Mouse (Mus musculus) forebrain, embryonic 16.5 days (tissue): ENCODE data around the gene Gm21304. TPM values are rescaled to one million over a fixed set of nuclear protein-coding genes. Genes with fewer than 3 reads are reported as not detected.
"Not testable (repeated sequence)": the region's sequence is repeated elsewhere in the genome, so short reads cannot be mapped to it uniquely, and the experiment has no call there.

Experiments
- ATAC-seq: fragments of 200-750 bp; cut with Nextera tagmentation; 2 replicates; pipeline ENCODE4 v1.8.0; 2017; ENCODE audit warnings: mild to moderate bottlenecking, moderate library complexity
- H3K27ac ChIP-seq: fragments of 300-500 bp; sonication (generic); 2 replicates; pipeline ENCODE4 v1.5.1; 2014; ENCODE audit warnings: low read length, control low read depth
- H3K27me3 ChIP-seq: fragments of 300-500 bp; sonication (generic); replicated peaks from 2 replicates; pipeline ENCODE4 v1.6.1; 2014; ENCODE audit warnings: low read length; ENCODE audit not compliant: control insufficient read depth, insufficient read depth
- H3K36me3 ChIP-seq: fragments of 300-500 bp; sonication (generic); 2 replicates; pipeline ENCODE4 v1.6.1; 2014; ENCODE audit not compliant: control insufficient read depth, insufficient read depth
- H3K4me1 ChIP-seq: fragments of 300-500 bp; sonication (generic); replicated peaks from 2 replicates; pipeline ENCODE4 v1.6.1; 2014; ENCODE audit warnings: low read length; ENCODE audit not compliant: control insufficient read depth, insufficient read depth
- H3K4me2 ChIP-seq: fragments of 300-500 bp; sonication (generic); 2 replicates; pipeline ENCODE4 v1.6.1; 2014; ENCODE audit warnings: mild to moderate bottlenecking, low read length, control low read depth
- H3K4me3 ChIP-seq: fragments of 300-500 bp; sonication (generic); replicated peaks from 2 replicates; pipeline ENCODE4 v1.5.1; 2014; ENCODE audit warnings: mild to moderate bottlenecking, low read length, control low read depth
- H3K9ac ChIP-seq: fragments of 300-500 bp; sonication (generic); replicated peaks from 2 replicates; pipeline ENCODE4 v1.6.1; 2014; ENCODE audit warnings: low read depth, low read length, control low read depth
- H3K9me3 ChIP-seq: fragments of 300-500 bp; sonication (generic); 2 replicates; pipeline ENCODE4 v1.6.1; 2016; ENCODE audit warnings: low read length; ENCODE audit not compliant: control insufficient read depth
- WGBS: fragments of 180-500 bp; shearing (Covaris S2); extraction: QIAGEN DNeasy Blood & Tissue Kit; methylation state at CpG from one replicate; pipeline ENCODE4 v1.1.7; 2014; 5-methylcytosine and 5-hydroxymethylcytosine counted together
- polyA plus RNA-seq: library from polyadenylated mRNA; unstranded; fragments of >200 nt; fragmentation: Nextera tagmentation; extraction: Ambion mirVana; gene quantifications from 2 replicates; pipeline ENCODE4 v1.2.1, GENCODE M21; 2015

Gm21304 gene
- not detected in 2 replicates for polyA plus RNA-seq

DNA sequence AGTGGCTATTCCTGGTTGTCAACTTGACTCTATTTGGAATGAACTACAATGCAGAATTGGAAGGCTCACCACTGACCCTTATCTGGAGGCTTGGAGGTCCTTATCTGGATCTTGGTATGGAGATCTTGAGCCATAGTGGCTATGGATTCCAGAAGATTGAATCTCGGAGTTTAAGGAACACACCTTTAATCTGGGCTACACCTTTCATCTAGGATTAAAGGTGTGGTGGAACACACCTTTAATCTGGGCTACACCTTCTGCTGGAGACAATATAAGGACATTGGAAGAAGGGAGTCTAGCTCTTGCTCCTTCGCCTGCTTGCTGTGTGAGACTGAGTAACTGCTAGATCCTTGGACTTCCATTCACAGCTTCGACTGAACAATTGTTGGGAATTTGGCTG, at the start of gene Gm21304:
Gene Gm21304, plus strand, starts transcription at position 301 of the 400 bp plus-strand sequence.
- WGBS, result no CpG with 5 or more reads among the region's 3 CpGs

DNA sequence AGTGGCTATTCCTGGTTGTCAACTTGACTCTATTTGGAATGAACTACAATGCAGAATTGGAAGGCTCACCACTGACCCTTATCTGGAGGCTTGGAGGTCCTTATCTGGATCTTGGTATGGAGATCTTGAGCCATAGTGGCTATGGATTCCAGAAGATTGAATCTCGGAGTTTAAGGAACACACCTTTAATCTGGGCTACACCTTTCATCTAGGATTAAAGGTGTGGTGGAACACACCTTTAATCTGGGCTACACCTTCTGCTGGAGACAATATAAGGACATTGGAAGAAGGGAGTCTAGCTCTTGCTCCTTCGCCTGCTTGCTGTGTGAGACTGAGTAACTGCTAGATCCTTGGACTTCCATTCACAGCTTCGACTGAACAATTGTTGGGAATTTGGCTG, 25.6 kb upstream of the Gm21304 start, which contains the start of gene Gm21293:
Gene Gm21293, plus strand, starts transcription at position 301 of the 400 bp plus-strand sequence.
- no CpG with 5 or more reads among the region's 3 CpGs for WGBS
- not testable (repeated sequence) for H3K36me3 ChIP-seq, H3K27ac ChIP-seq, H3K4me1 ChIP-seq, H3K27me3 ChIP-seq, ATAC-seq, H3K4me2 ChIP-seq, H3K9me3 ChIP-seq, H3K4me3 ChIP-seq, H3K9ac ChIP-seq

More for the DNA sequence above, at the start of gene Gm21304:
- not testable (repeated sequence) for H3K4me3 ChIP-seq, H3K4me1 ChIP-seq, H3K27me3 ChIP-seq, H3K9ac ChIP-seq, H3K27ac ChIP-seq, H3K4me2 ChIP-seq, H3K36me3 ChIP-seq, H3K9me3 ChIP-seq, ATAC-seq

DNA sequence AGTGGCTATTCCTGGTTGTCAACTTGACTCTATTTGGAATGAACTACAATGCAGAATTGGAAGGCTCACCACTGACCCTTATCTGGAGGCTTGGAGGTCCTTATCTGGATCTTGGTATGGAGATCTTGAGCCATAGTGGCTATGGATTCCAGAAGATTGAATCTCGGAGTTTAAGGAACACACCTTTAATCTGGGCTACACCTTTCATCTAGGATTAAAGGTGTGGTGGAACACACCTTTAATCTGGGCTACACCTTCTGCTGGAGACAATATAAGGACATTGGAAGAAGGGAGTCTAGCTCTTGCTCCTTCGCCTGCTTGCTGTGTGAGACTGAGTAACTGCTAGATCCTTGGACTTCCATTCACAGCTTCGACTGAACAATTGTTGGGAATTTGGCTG, 17.1 kb upstream of the Gm21304 start, which contains the start of gene Gm6763:
Gene Gm6763, plus strand, starts transcription at position 301 of the 400 bp plus-strand sequence.
- not testable (repeated sequence) for H3K4me2 ChIP-seq, H3K9ac ChIP-seq, ATAC-seq, H3K36me3 ChIP-seq, H3K27me3 ChIP-seq, H3K9me3 ChIP-seq, H3K27ac ChIP-seq, H3K4me1 ChIP-seq, H3K4me3 ChIP-seq
- WGBS, result no CpG with 5 or more reads among the region's 3 CpGs

DNA sequence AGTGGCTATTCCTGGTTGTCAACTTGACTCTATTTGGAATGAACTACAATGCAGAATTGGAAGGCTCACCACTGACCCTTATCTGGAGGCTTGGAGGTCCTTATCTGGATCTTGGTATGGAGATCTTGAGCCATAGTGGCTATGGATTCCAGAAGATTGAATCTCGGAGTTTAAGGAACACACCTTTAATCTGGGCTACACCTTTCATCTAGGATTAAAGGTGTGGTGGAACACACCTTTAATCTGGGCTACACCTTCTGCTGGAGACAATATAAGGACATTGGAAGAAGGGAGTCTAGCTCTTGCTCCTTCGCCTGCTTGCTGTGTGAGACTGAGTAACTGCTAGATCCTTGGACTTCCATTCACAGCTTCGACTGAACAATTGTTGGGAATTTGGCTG, 8.6 kb upstream of the Gm21304 start, which contains the start of gene Gm8764:
Gene Gm8764, plus strand, starts transcription at position 301 of the 400 bp plus-strand sequence.
- H3K4me2 ChIP-seq, H3K27ac ChIP-seq, H3K9ac ChIP-seq, ATAC-seq, H3K27me3 ChIP-seq, H3K36me3 ChIP-seq, H3K4me1 ChIP-seq, H3K9me3 ChIP-seq, H3K4me3 ChIP-seq: not testable (repeated sequence)
- WGBS, result no CpG with 5 or more reads among the region's 3 CpGs

DNA sequence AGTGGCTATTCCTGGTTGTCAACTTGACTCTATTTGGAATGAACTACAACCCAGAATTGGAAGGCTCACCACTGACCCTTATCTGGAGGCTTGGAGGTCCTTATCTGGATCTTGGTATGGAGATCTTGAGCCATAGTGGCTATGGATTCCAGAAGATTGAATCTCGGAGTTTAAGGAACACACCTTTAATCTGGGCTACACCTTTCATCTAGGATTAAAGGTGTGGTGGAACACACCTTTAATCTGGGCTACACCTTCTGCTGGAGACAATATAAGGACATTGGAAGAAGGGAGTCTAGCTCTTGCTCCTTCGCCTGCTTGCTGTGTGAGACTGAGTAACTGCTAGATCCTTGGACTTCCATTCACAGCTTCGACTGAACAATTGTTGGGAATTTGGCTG, 8.4 kb downstream of the Gm21304 start, which contains the start of gene Gm21312:
Gene Gm21312, plus strand, starts transcription at position 301 of the 400 bp plus-strand sequence.
- H3K36me3 ChIP-seq, result not testable (repeated sequence)
- no CpG with 5 or more reads among the region's 3 CpGs for WGBS

DNA sequence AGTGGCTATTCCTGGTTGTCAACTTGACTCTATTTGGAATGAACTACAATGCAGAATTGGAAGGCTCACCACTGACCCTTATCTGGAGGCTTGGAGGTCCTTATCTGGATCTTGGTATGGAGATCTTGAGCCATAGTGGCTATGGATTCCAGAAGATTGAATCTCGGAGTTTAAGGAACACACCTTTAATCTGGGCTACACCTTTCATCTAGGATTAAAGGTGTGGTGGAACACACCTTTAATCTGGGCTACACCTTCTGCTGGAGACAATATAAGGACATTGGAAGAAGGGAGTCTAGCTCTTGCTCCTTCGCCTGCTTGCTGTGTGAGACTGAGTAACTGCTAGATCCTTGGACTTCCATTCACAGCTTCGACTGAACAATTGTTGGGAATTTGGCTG, 16.9 kb downstream of the Gm21304 start, which contains the start of gene Gm20765:
Gene Gm20765, plus strand, starts transcription at position 301 of the 400 bp plus-strand sequence.
- H3K27ac ChIP-seq, ATAC-seq, H3K9ac ChIP-seq, H3K9me3 ChIP-seq, H3K27me3 ChIP-seq, H3K4me2 ChIP-seq, H3K4me3 ChIP-seq, H3K4me1 ChIP-seq, H3K36me3 ChIP-seq: not testable (repeated sequence)
- WGBS, result no CpG with 5 or more reads among the region's 3 CpGs

More for the DNA sequence above, 8.4 kb downstream of the Gm21304 start, which contains the start of gene Gm21312:
- not testable (repeated sequence) for H3K9me3 ChIP-seq, H3K9ac ChIP-seq, ATAC-seq, H3K27ac ChIP-seq, H3K4me3 ChIP-seq, H3K27me3 ChIP-seq, H3K4me1 ChIP-seq, H3K4me2 ChIP-seq

DNA sequence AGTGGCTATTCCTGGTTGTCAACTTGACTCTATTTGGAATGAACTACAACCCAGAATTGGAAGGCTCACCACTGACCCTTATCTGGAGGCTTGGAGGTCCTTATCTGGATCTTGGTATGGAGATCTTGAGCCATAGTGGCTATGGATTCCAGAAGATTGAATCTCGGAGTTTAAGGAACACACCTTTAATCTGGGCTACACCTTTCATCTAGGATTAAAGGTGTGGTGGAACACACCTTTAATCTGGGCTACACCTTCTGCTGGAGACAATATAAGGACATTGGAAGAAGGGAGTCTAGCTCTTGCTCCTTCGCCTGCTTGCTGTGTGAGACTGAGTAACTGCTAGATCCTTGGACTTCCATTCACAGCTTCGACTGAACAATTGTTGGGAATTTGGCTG, 25.4 kb downstream of the Gm21304 start, which contains the start of gene Gm4340:
Gene Gm4340, plus strand, starts transcription at position 301 of the 400 bp plus-strand sequence.
- WGBS, result no CpG with 5 or more reads among the region's 3 CpGs
- ATAC-seq, H3K9me3 ChIP-seq, H3K9ac ChIP-seq, H3K27ac ChIP-seq, H3K36me3 ChIP-seq, H3K27me3 ChIP-seq, H3K4me1 ChIP-seq, H3K4me2 ChIP-seq, H3K4me3 ChIP-seq: not testable (repeated sequence)

DNA sequence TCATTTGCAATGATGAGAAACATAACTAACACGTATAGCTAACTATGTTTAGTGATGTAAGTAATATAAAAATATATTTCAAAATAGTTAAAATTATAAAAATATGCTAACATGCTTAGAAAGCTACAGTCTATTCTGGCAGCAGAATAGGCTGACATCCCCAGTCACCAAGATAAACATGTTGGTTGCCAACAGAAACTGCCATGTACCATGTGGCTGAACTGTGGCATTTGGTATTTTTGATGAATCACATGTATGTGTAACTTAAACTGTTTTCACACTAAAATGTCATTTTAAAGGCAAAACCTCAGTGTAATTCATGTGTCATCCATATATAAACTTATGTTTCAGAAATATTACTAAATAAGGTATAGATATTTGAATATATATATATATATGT, 41.3 kb downstream of the Gm21304 start:
- Histone ChIP-seq H3K36me3 (no peaks in the 10 kb centered on the region), H3K4me1 (no peaks in the 10 kb centered on the region; the same call in 1 of the 2 replicates), H3K27me3 (no peaks in the 10 kb centered on the region), H3K4me3 (no peak overlapping the region), H3K9ac (no peak overlapping the region), H3K4me2 (no peak overlapping the region), H3K9me3 (no peaks in the 10 kb centered on the region), H3K27ac (no peak overlapping the region)
- 68% methylated on average over 1 of the region's 1 CpGs for WGBS
- peak; percentile 84 for ATAC-seq

DNA sequence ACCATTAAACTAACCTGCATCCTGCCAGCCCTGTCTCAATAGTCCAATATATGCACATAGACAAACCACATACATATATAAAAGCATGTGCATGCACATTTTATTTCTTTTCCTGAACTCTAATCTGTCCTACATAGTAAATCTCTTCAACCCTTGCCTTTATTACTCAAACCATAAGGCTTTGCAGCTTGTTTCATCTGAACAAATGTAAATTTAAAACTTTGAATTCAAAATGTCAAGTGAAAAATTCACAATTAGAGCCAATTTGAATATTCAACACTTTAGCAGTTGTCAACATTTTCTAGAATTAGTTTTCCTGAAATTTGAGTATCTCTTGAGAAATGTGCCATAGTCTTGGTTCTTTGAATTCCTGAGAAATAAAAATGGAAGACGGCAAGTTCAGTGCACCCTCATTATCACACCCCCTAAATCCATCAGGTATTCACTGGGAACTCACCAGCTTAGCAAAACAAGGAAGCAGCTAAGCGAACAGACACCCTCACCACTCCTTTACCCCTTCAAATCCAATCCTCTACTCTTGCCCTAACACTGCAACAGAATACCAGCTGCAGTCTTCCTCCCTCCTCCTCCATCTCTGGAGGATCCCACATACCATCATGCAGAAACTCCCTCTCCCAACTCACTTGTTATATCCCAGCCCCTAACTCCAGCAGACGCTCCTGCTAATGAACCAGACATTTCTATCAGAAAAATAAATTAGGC, 42.1 kb downstream of the Gm21304 start:
- Histone ChIP-seq H3K27me3 (no peaks in the 10 kb centered on the region), H3K4me1 (no peaks in the 10 kb centered on the region; the same call in 1 of the 2 replicates), H3K4me2 (no peak overlapping the region), H3K27ac (no peak overlapping the region), H3K9ac (no peak overlapping the region), H3K4me3 (no peak overlapping the region), H3K36me3 (no peaks in the 10 kb centered on the region), H3K9me3 (no peaks in the 10 kb centered on the region)
- 63% methylated on average over 3 of the region's 3 CpGs for WGBS
- ATAC-seq, result peak; percentile 72
